Mouse (Mus musculus): ENCODE measurements around the gene Slc26a10. TPM values are rescaled to one million over a fixed set of nuclear protein-coding genes. Genes with fewer than 3 reads are reported as not detected.

Slc26a10 gene
- polyA plus RNA-seq, 1 experiment, result not detected

DNA sequence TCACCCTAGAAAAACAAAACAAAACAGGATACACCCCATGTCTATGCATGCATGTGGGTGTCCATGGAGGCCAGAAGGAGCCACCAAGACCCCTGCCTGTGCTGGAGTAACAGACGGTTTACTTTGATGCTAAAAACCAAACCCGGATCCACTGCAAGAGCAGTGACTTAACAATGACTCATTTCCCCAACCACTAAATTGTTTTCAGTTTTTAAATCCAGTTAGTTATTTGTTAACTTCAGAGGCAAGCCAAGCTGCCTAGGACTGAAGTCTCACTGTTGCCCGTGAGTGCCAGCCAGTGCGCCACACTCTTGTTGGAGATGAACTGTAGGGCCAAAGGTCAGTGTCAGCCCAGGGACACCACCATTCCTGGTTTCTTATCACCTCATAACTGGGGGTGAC, 30.0 kb downstream of the Slc26a10 start:
- Histone ChIP-seq H3K4me3 (replicated peaks) (no peak overlapping the region), H3K27me3 (ENCODE audit: control insufficient read depth) (no peaks in the 10 kb centered on the region), H3K36me3 (ENCODE audit: control insufficient read depth) (no peaks in the 10 kb centered on the region), H3K4me1 (ENCODE audit: control insufficient read depth) (peaks cover 8% of the 10 kb centered on the region), H3K9me3 (ENCODE audit: control insufficient read depth, low read length) (peaks cover 4% of the 10 kb centered on the region; the same call in 1 of the 2 replicates)
- TF ChIP-seq TAL1 (IDR thresholded peaks at IDR 0.05; ENCODE audit: low read length) (no peak), GATA1 (IDR thresholded peaks at IDR 0.05; ENCODE audit: low read length) (no peak)

DNA sequence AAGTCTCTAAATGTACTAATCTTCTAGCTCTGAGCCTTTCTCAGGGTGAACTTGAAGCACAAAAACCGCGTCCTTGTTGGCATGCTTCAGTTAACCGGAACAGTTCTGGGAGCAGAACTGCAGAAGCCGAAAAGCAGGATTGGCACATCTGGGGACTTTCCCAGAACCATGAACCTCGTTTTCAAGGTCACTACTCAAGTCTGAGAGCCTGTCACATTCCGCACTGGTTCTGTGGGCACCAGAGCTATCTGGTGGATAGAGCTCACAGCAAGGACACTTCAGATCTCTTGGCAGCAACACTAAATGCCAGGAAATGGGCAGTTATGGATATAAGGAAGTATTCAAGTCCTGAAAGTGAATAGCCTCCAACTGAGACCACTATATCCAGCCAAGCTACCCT, 33.3 kb downstream of the Slc26a10 start:
- TF ChIP-seq TAL1 (IDR thresholded peaks at IDR 0.05; ENCODE audit: low read length), result no peak
- no peak for TF ChIP-seq GATA1 (IDR thresholded peaks at IDR 0.05; ENCODE audit: low read length)

DNA sequence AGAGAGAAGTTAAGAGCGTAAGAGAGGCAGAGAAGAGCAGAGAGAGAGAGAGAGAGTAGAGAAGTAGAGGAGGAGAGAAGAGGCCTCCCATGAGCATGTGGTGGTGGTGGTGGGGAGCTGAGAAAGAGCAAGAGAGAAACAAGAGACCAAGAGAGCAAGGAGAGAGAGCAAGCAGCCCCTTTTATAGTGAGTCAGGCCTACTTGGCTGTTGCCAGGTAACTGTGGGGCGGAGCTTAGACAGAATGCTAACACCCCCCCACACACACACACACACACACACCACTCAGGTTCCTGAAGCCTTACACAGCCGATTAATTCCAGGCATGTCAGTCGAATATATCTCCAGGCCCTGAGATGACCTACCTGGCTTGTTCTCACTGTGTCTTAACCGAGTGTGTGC, 35.1 kb downstream of the Slc26a10 start:
- no peak for TF ChIP-seq TAL1 (IDR thresholded peaks at IDR 0.05; ENCODE audit: low read length)
- Histone ChIP-seq H3K36me3 (ENCODE audit: control insufficient read depth) (no peaks in the 10 kb centered on the region), H3K9me3 (ENCODE audit: control insufficient read depth, low read length) (no peaks in the 10 kb centered on the region; the same call in 1 of the 2 replicates), H3K27me3 (ENCODE audit: control insufficient read depth) (no peaks in the 10 kb centered on the region), H3K4me3 (replicated peaks) (no peak overlapping the region), H3K4me1 (ENCODE audit: control insufficient read depth) (no peaks in the 10 kb centered on the region; the same call in 1 of the 2 replicates)

More for the DNA sequence above, 33.3 kb downstream of the Slc26a10 start:
- peaks cover under 1% of the 10 kb centered on the region; the same call in 1 of the 2 replicates for H3K9me3 ChIP-seq (ENCODE audit: control insufficient read depth, low read length)
- H3K4me1 ChIP-seq (ENCODE audit: control insufficient read depth), result peaks cover 8% of the 10 kb centered on the region
- no peaks in the 10 kb centered on the region for H3K36me3 ChIP-seq (ENCODE audit: control insufficient read depth)
- H3K4me3 ChIP-seq (replicated peaks), result no peak overlapping the region
- H3K27me3 ChIP-seq (ENCODE audit: control insufficient read depth), result no peaks in the 10 kb centered on the region

DNA sequence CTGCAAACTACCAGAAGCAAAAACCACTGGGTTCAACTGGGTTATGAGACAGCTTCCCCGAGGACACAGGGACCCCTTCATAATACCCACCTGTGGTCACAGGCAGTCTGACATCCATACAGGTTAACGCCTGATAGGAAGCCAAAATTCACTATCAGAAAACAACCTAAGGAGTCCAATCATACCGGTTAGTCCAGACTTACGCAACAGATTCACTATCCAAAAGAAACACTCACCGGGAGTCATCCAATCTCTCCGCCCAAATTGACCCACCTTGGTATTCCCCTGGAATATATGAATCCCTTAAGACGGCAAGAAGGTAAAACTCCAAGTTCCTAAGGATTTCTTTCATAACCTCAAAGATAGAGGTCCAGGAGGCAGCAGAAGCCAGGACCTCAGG, 35.9 kb downstream of the Slc26a10 start:
- Histone ChIP-seq H3K36me3 (ENCODE audit: control insufficient read depth) (no peaks in the 10 kb centered on the region), H3K27me3 (ENCODE audit: control insufficient read depth) (no peaks in the 10 kb centered on the region), H3K4me3 (replicated peaks) (no peak overlapping the region), H3K4me1 (ENCODE audit: control insufficient read depth) (no peaks in the 10 kb centered on the region; the same call in 1 of the 2 replicates), H3K9me3 (ENCODE audit: control insufficient read depth, low read length) (no peaks in the 10 kb centered on the region; the same call in 1 of the 2 replicates)
- no peak for TF ChIP-seq GATA1 (IDR thresholded peaks at IDR 0.05; ENCODE audit: low read length)
- TF ChIP-seq TAL1 (IDR thresholded peaks at IDR 0.05; ENCODE audit: low read length), result no peak

DNA sequence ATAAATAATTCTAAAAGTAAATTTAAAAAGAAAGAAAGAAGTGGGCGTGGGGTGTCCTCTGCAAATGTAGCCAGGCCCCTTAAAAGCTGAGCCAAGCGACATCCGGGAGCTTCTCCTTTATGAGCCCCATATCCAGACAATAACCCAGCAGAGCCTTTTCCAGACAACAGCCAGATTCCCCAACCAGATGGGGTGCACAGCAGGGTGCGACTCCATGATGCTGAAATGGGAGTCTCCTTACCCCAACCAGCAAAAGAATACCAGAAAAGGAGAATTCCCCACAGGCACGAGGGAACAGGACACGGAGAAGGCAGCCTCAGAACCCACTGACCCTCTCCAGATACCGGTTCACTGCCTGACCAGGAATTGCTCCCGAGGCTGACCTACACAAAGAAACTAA, 37.2 kb downstream of the Slc26a10 start:
- Histone ChIP-seq H3K9me3 (ENCODE audit: control insufficient read depth, low read length) (no peaks in the 10 kb centered on the region; the same call in 1 of the 2 replicates), H3K27me3 (ENCODE audit: control insufficient read depth) (no peaks in the 10 kb centered on the region), H3K4me1 (ENCODE audit: control insufficient read depth) (peaks cover 5% of the 10 kb centered on the region; the same call in 1 of the 2 replicates), H3K36me3 (ENCODE audit: control insufficient read depth) (no peaks in the 10 kb centered on the region), H3K4me3 (replicated peaks) (no peak overlapping the region)
- TF ChIP-seq GATA1 (IDR thresholded peaks at IDR 0.05; ENCODE audit: low read length), result no peak
- no peak for TF ChIP-seq TAL1 (IDR thresholded peaks at IDR 0.05; ENCODE audit: low read length)

DNA sequence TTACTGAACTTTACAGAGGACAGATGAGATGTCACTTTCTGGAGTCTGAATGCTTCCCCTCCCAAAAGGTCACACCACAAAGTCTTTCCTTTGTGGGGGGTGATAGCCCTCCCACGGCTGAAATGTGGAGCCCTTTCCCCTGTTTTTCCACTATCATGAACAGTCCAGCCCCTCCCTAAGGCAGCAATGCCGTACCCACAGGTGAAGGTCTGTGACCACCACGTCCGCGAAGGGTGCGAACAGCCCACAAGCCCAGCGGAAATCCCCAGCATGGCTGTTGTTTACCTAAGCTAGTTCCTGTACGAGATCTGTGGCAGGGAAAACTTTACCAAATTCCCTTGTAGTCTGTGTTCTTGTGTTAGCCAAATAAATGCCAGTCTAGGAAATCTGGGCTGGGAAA, 38.9 kb downstream of the Slc26a10 start:
- TF ChIP-seq TAL1 (IDR thresholded peaks at IDR 0.05; ENCODE audit: low read length) (no peak), GATA1 (IDR thresholded peaks at IDR 0.05; ENCODE audit: low read length) (no peak)
- Histone ChIP-seq H3K4me3 (replicated peaks) (no peak overlapping the region), H3K36me3 (ENCODE audit: control insufficient read depth) (no peaks in the 10 kb centered on the region), H3K9me3 (ENCODE audit: control insufficient read depth, low read length) (no peaks in the 10 kb centered on the region; the same call in 1 of the 2 replicates), H3K27me3 (ENCODE audit: control insufficient read depth) (no peaks in the 10 kb centered on the region), H3K4me1 (ENCODE audit: control insufficient read depth) (peaks cover 14% of the 10 kb centered on the region)

DNA sequence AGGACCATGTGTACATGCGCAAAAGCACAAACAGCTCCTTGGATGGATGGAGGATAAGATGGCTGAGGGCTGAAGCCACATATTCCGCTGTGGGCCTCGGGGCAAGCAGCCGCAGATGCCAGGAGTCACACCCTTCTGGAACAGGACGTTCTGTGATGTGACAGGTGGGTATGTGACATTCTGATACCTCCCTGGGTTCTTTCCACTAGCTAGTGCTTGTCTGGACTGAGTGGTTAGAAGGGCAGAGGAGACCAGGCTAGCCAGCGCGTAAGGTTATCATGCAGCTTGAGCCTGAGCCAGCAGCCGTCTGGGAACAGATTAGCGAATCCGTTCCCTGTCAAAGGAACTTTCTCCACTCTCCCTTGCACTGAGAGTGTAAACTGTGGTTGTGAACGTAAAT, 39.5 kb downstream of the Slc26a10 start:
- Histone ChIP-seq H3K4me3 (replicated peaks) (no peak overlapping the region), H3K36me3 (ENCODE audit: control insufficient read depth) (no peaks in the 10 kb centered on the region), H3K27me3 (ENCODE audit: control insufficient read depth) (no peaks in the 10 kb centered on the region), H3K9me3 (ENCODE audit: control insufficient read depth, low read length) (no peaks in the 10 kb centered on the region; the same call in 1 of the 2 replicates), H3K4me1 (ENCODE audit: control insufficient read depth) (peaks cover 18% of the 10 kb centered on the region)
- TF ChIP-seq TAL1 (IDR thresholded peaks at IDR 0.05; ENCODE audit: low read length) (no peak), GATA1 (IDR thresholded peaks at IDR 0.05; ENCODE audit: low read length) (no peak)

DNA sequence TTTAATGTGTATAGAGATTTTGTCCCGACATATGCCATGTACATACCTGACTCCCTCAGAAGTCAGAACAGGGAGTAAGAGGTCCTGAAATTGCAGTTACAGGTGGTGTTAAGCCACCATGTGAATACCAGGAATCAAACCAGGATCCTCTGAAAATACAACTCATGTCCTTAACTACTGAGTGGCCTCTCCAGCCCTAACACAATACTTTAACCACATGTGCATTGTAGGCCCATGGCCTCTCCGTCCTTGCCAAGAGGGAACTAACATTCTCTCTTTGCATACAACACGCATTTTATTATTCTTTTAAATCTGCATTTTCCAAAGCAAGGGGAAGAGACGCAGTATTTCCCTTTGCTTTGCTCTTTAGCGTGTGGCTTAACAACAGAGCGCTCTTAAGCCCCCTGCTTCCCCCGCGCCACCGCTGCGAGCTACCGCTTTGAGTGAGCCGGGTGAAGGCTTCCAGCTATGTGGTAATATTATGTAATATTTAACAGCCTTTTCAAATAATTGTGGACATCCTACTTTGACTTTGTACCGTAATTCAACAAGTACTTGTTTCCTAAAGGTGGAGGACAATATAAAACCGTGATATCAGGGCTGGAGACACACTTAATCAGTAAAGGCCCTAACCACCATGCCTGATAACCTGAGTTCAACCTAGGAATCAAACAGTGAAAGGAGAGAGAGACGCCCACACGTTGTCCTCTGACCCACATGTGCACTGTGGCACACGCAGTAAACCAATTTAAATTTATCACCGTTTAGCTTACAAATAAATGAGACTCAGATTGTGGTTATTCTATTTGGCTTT, 41.9 kb downstream of the Slc26a10 start:
- Histone ChIP-seq H3K4me3 (replicated peaks) (no peak overlapping the region), H3K36me3 (ENCODE audit: control insufficient read depth) (no peaks in the 10 kb centered on the region), H3K27me3 (ENCODE audit: control insufficient read depth) (no peaks in the 10 kb centered on the region), H3K4me1 (ENCODE audit: control insufficient read depth) (peaks cover 28% of the 10 kb centered on the region), H3K9me3 (ENCODE audit: control insufficient read depth, low read length) (no peaks in the 10 kb centered on the region; the same call in 1 of the 2 replicates)
- no peak for TF ChIP-seq GATA1 (IDR thresholded peaks at IDR 0.05; ENCODE audit: low read length)
- TF ChIP-seq TAL1 (IDR thresholded peaks at IDR 0.05; ENCODE audit: low read length), result no peak

DNA sequence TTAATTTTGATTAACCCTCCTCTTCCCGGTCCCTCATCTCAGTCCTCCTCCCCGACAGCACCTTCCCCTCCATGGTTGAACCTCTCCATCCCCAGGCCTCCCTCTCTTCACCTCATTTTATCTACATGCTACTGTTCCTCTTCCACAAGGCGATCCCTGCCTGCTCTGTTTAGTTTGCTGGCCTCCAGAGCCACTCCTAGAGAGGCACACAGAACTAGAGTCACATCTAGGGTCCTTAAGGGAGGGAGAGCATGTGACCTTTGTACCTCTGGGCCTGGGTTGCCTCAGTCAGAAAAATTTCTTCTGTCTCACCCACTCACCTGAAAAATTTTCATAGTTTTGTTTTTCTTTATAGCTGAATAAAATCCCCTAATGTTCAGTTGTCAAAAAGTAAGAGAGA, 42.5 kb downstream of the Slc26a10 start:
- Histone ChIP-seq H3K4me3 (replicated peaks) (no peak overlapping the region), H3K9me3 (ENCODE audit: control insufficient read depth, low read length) (no peaks in the 10 kb centered on the region; the same call in 1 of the 2 replicates), H3K36me3 (ENCODE audit: control insufficient read depth) (no peaks in the 10 kb centered on the region), H3K4me1 (ENCODE audit: control insufficient read depth) (peaks cover 28% of the 10 kb centered on the region), H3K27me3 (ENCODE audit: control insufficient read depth) (no peaks in the 10 kb centered on the region)
- TF ChIP-seq GATA1 (IDR thresholded peaks at IDR 0.05; ENCODE audit: low read length) (no peak), TAL1 (IDR thresholded peaks at IDR 0.05; ENCODE audit: low read length) (no peak)

All from erythroblast, embryonic 14.5 days (primary cell).